Comparison of ENCODE assay signal across 8 mouse cellular contexts in genomic region chr6:122669406-122670200, GRCm38 (mm10). TPM values are rescaled to one million over a fixed set of nuclear protein-coding genes. Genes with fewer than 3 reads are reported as not detected.
DNase-seq lines count a peak whose midpoint lies in the region; ATAC-seq and TF ChIP-seq lines count a peak whose summit lies in the region.

No protein-coding gene starts in this region.

- no peak overlapping the region for H3K4me3 ChIP-seq in C2C12 (ENCODE audit: insufficient read depth, poor library complexity, severe bottlenecking)
- H3K4me3 ChIP-seq in heart, embryonic 10.5 days = peak overlapping the region; percentile 60
- peak overlapping the region; percentile 42 for H3K4me3 ChIP-seq in kidney, embryonic 14.5 days (ENCODE audit: low read length)
- peak overlapping the region; percentile 43 for H3K4me3 ChIP-seq in limb, embryonic 14.5 days (replicated peaks; ENCODE audit: low read length)
- H3K4me3 ChIP-seq in midbrain, postnatal 0 days (ENCODE audit: low read depth, low read length) = peak overlapping the region; percentile 39

- H3K9ac ChIP-seq in kidney, embryonic 14.5 days (ENCODE audit: low read depth, low read length) = peak overlapping the region; percentile 45; the same call in 1 of the 2 replicates
- H3K9ac ChIP-seq in limb, embryonic 14.5 days (ENCODE audit: low read depth, low read length, severe bottlenecking) = peak overlapping the region; percentile 34; the same call in 1 of the 2 replicates
- H3K9ac ChIP-seq in midbrain, postnatal 0 days (replicated peaks; ENCODE audit: low read length, poor library complexity, severe bottlenecking) = peak overlapping the region; percentile 51

- TF ChIP-seq POLR2A in limb, embryonic 14.5 days (IDR thresholded peaks at IDR 0.05; ENCODE audit: borderline replicate concordance, extremely low read depth, insufficient read depth, insufficient read length) = peak; percentile 39; the same call in 1 of the 2 replicates

- H3K79me3 ChIP-seq in C2C12 (ENCODE audit: low read depth) = no peaks in the 10 kb centered on the region

- peak overlapping the region; percentile 69; the same call in 1 of the 2 replicates for H3K27ac ChIP-seq in heart, embryonic 10.5 days
- no peak overlapping the region for H3K27ac ChIP-seq in kidney, embryonic 14.5 days (ENCODE audit: low read depth, low read length)
- H3K27ac ChIP-seq in limb, embryonic 14.5 days (replicated peaks; ENCODE audit: low read depth, low read length) = no peak overlapping the region
- H3K27ac ChIP-seq in midbrain, postnatal 0 days (ENCODE audit: low read depth, low read length) = peak overlapping the region; percentile 47; the same call in 1 of the 2 replicates

- H3K27me3 ChIP-seq in C2C12 (ENCODE audit: control insufficient read depth, insufficient read depth, insufficient read length) = peaks cover 18% of the 10 kb centered on the region
- peaks cover 14% of the 10 kb centered on the region for H3K27me3 ChIP-seq in heart, embryonic 10.5 days (ENCODE audit: insufficient read depth, poor library complexity, severe bottlenecking)
- H3K27me3 ChIP-seq in kidney, embryonic 14.5 days (ENCODE audit: control insufficient read depth, insufficient read depth, low read length) = no peaks in the 10 kb centered on the region
- no peaks in the 10 kb centered on the region for H3K27me3 ChIP-seq in limb, embryonic 14.5 days (ENCODE audit: control insufficient read depth, insufficient read depth, low read length)
- no peaks in the 10 kb centered on the region for H3K27me3 ChIP-seq in midbrain, postnatal 0 days (ENCODE audit: insufficient read depth, low read length)

- H3K36me3 ChIP-seq in C2C12 (ENCODE audit: control insufficient read depth, insufficient read depth) = no peaks in the 10 kb centered on the region
- H3K36me3 ChIP-seq in heart, embryonic 10.5 days = no peaks in the 10 kb centered on the region
- H3K36me3 ChIP-seq in kidney, embryonic 14.5 days (ENCODE audit: control insufficient read depth, insufficient read depth, low read length) = no peaks in the 10 kb centered on the region
- no peaks in the 10 kb centered on the region for H3K36me3 ChIP-seq in limb, embryonic 14.5 days (ENCODE audit: control insufficient read depth, insufficient read depth, low read length)
- H3K36me3 ChIP-seq in midbrain, postnatal 0 days (ENCODE audit: insufficient read depth, low read length) = no peaks in the 10 kb centered on the region

- peaks cover 9% of the 10 kb centered on the region; the same call in 1 of the 2 replicates for H3K4me1 ChIP-seq in heart, embryonic 10.5 days
- H3K4me1 ChIP-seq in kidney, embryonic 14.5 days (ENCODE audit: control insufficient read depth, insufficient read depth, low read length) = no peaks in the 10 kb centered on the region
- peaks cover 5% of the 10 kb centered on the region; the same call in 1 of the 2 replicates for H3K4me1 ChIP-seq in limb, embryonic 14.5 days (ENCODE audit: control insufficient read depth, insufficient read depth, low read length)
- 0 out of 2 replicates have a peak, but pooled peaks cover 2% of the 10 kb centered on the region for H3K4me1 ChIP-seq in midbrain, postnatal 0 days (ENCODE audit: insufficient read depth, low read length)

- no peaks in the 10 kb centered on the region for H3K9me3 ChIP-seq in heart, embryonic 10.5 days
- no peaks in the 10 kb centered on the region for H3K9me3 ChIP-seq in kidney, embryonic 14.5 days (ENCODE audit: control insufficient read depth, low read length)
- no peaks in the 10 kb centered on the region for H3K9me3 ChIP-seq in limb, embryonic 14.5 days (ENCODE audit: control insufficient read depth, low read length)
- no peaks in the 10 kb centered on the region for H3K9me3 ChIP-seq in midbrain, postnatal 0 days (ENCODE audit: low read length)

- ATAC-seq in erythroblast, adult 5-6 weeks (replicated peaks; ENCODE audit: low FRiP score, poor library complexity, severe bottlenecking) = peak; percentile 60; the same call in 1 of the 2 replicates
- peak; percentile 89 for ATAC-seq in kidney, embryonic 14.5 days (ENCODE audit: low FRiP score, low TSS enrichment)
- ATAC-seq in limb, embryonic 14.5 days (ENCODE audit: low FRiP score, low read depth) = peak; percentile 89
- peak; percentile 92 for ATAC-seq in midbrain, postnatal 0 days (ENCODE audit: low FRiP score)

- peak; percentile 99 for DNase-seq in brain, adult 2 months (ENCODE audit: low read depth, low spot score)
- peak; percentile 95 for DNase-seq in heart, embryonic 10.5 days (ENCODE audit: low spot score)
- peak; percentile 95 for DNase-seq in limb, embryonic 14.5 days (ENCODE audit: low spot score)
- peak; percentile 97 for DNase-seq in midbrain, postnatal 0 days (ENCODE audit: low spot score)
- DNase-seq in spleen, postnatal 10 days (ENCODE audit: low spot score in 2 of 2) = peak; percentile 67 to 89

- 6% methylated on average over 19 of the region's 19 CpGs for WGBS in heart, embryonic 10.5 days
- WGBS in kidney, embryonic 14.5 days = 10% methylated on average over 19 of the region's 19 CpGs
- 10% methylated on average over 19 of the region's 19 CpGs for WGBS in limb, embryonic 14.5 days
- whole genome bisulfite sequencing in midbrain, postnatal 0 days = 7% methylated on average over 19 of the region's 19 CpGs

- H3K79me2 ChIP-seq in C2C12 (ENCODE audit: control insufficient read depth, insufficient read depth) = no peaks in the 10 kb centered on the region

- H3K4me2 ChIP-seq in kidney, embryonic 14.5 days (replicated peaks; ENCODE audit: low read depth, low read length) = peak overlapping the region; percentile 60
- H3K4me2 ChIP-seq in limb, embryonic 14.5 days (replicated peaks; ENCODE audit: low read depth, low read length, severe bottlenecking) = peak overlapping the region; percentile 58
- peak overlapping the region; percentile 51 for H3K4me2 ChIP-seq in midbrain, postnatal 0 days (ENCODE audit: low read depth, low read length, poor library complexity, severe bottlenecking)

- TF ChIP-seq CTCF in C2C12 (IDR thresholded peaks at IDR 0.05; ENCODE audit: control insufficient read depth, insufficient read depth, insufficient read length) = peak; percentile 93
- peak; percentile 100 for TF ChIP-seq CTCF in midbrain, postnatal 0 days (IDR thresholded peaks at IDR 0.05)

- no peak overlapping the region for H3ac ChIP-seq in C2C12 (ENCODE audit: control insufficient read depth, insufficient read length, low read depth)

TF ChIP-seq in C2C12, 6 proteins besides CTCF, POLR2A, EP300 and RAD21:
- no peak for TF ChIP-seq MYOG (IDR thresholded peaks at IDR 0.05; ENCODE audit: control insufficient read depth, extremely low read depth, insufficient read length)
- no peak for TF ChIP-seq FOSL1 (IDR thresholded peaks at IDR 0.05; ENCODE audit: insufficient read depth, low read length, poor library complexity, severe bottlenecking)
- TF ChIP-seq MAX (IDR thresholded peaks at IDR 0.05) = peak; percentile 30
TF ChIP-seq in C2C12: peak in this region for 1.

RNA-seq across cellular contexts. Expression of gene Nanog, which starts 37.7 kb away (rescaled TPM):
- polyA plus RNA-seq in C2C12 (2012; fragmentation: generic; extraction: Trizol) = 0.27 TPM
- not detected in 2 replicates for total RNA-seq in erythroblast, adult 5-6 weeks (2015; ENCODE audit: low replicate concordance)
- total RNA-seq in erythroblast, adult 5-6 weeks (2017; ENCODE audit: low replicate concordance) = not detected in 2 replicates
- polyA plus RNA-seq in heart, embryonic 10.5 days (2016; fragmentation: Nextera tagmentation; extraction: Ambion mirVana) = 0.20 and 0.57 TPM in 2 replicates
- polyA plus RNA-seq in kidney, embryonic 14.5 days (2014; fragmentation: Nextera tagmentation; extraction: Ambion mirVana) = 0.13 TPM in 1 of 2 replicates, not detected in the other
- polyA plus RNA-seq in limb, embryonic 14.5 days (2012; rRNA removed) = 0.40 and 0.47 TPM in 2 replicates
- polyA plus RNA-seq in limb, embryonic 14.5 days (2014; fragmentation: Nextera tagmentation; extraction: Ambion mirVana) = 0.21 and 0.37 TPM in 2 replicates
- 0.09 and 0.16 TPM in 2 replicates for total RNA-seq in midbrain, postnatal 0 days (2014; rRNA removed)
- 0.07 and 0.10 TPM in 2 replicates for polyA plus RNA-seq in midbrain, postnatal 0 days (2015; fragmentation: Nextera tagmentation; extraction: Ambion mirVana)

RNA-seq across cellular contexts. Expression of gene Dppa3, which starts 43.4 kb away (rescaled TPM):
- polyA plus RNA-seq in C2C12 (2012; fragmentation: generic; extraction: Trizol) = not detected
- total RNA-seq in erythroblast, adult 5-6 weeks (2015; ENCODE audit: low replicate concordance) = not detected in 2 replicates
- not detected in 2 replicates for total RNA-seq in erythroblast, adult 5-6 weeks (2017; ENCODE audit: low replicate concordance)
- polyA plus RNA-seq in heart, embryonic 10.5 days (2016; fragmentation: Nextera tagmentation; extraction: Ambion mirVana) = not detected in 2 replicates
- polyA plus RNA-seq in kidney, embryonic 14.5 days (2014; fragmentation: Nextera tagmentation; extraction: Ambion mirVana) = not detected in 2 replicates
- 0.10 TPM in 1 of 2 replicates, not detected in the other for polyA plus RNA-seq in limb, embryonic 14.5 days (2012; rRNA removed)
- polyA plus RNA-seq in limb, embryonic 14.5 days (2014; fragmentation: Nextera tagmentation; extraction: Ambion mirVana) = not detected in 2 replicates
- total RNA-seq in midbrain, postnatal 0 days (2014; rRNA removed) = not detected in 2 replicates
- polyA plus RNA-seq in midbrain, postnatal 0 days (2015; fragmentation: Nextera tagmentation; extraction: Ambion mirVana) = not detected in 2 replicates

RNA-seq across cellular contexts. Expression of gene Gdf3, which starts 59.7 kb away (rescaled TPM):
- not detected for polyA plus RNA-seq in C2C12 (2012; fragmentation: generic; extraction: Trizol)
- 3.6 TPM in 1 of 2 replicates, not detected in the other for total RNA-seq in erythroblast, adult 5-6 weeks (2015; ENCODE audit: low replicate concordance)
- 0.51 and 0.98 TPM in 2 replicates for total RNA-seq in erythroblast, adult 5-6 weeks (2017; ENCODE audit: low replicate concordance)
- polyA plus RNA-seq in heart, embryonic 10.5 days (2016; fragmentation: Nextera tagmentation; extraction: Ambion mirVana) = 0.06 and 1.1 TPM in 2 replicates
- polyA plus RNA-seq in kidney, embryonic 14.5 days (2014; fragmentation: Nextera tagmentation; extraction: Ambion mirVana) = not detected in 2 replicates
- polyA plus RNA-seq in limb, embryonic 14.5 days (2012; rRNA removed) = 0.20 and 0.24 TPM in 2 replicates
- 0.11 and 0.21 TPM in 2 replicates for polyA plus RNA-seq in limb, embryonic 14.5 days (2014; fragmentation: Nextera tagmentation; extraction: Ambion mirVana)
- not detected in 2 replicates for total RNA-seq in midbrain, postnatal 0 days (2014; rRNA removed)
- polyA plus RNA-seq in midbrain, postnatal 0 days (2015; fragmentation: Nextera tagmentation; extraction: Ambion mirVana) = not detected in 2 replicates

Comparison
In these comparisons a context has a peak if more than half of its experiments do, and no peak if none do; other contexts are left out.
1. H3K27ac ChIP-seq: peak in heart, embryonic 10.5 days (single experiment) and midbrain, postnatal 0 days (single experiment); none in kidney, embryonic 14.5 days (single experiment) and limb, embryonic 14.5 days (single experiment).
2. Peak in every context shown above with its lines, with median percentiles within 50 percentile points of each other: DNase-seq, ATAC-seq, H3K4me2 ChIP-seq and H3K9ac ChIP-seq.